Mouse (Mus musculus): ENCODE results near the gene Trappc1. TPM values are rescaled to one million over a fixed set of nuclear protein-coding genes. Genes with fewer than 3 reads are reported as not detected.
"Not testable (repeated sequence)": the region's sequence is repeated elsewhere in the genome, so short reads cannot be mapped to it uniquely, and the experiment has no call there.

Trappc1 gene
- 155 and 186 TPM in 2 replicates for polyA plus RNA-seq (2016; fragmentation: Nextera tagmentation; extraction: Ambion mirVana)

GRCm38 (mm10) chr11:69323667-69324111, at the start of gene Trappc1, which contains the start of gene Cntrob:
Trappc1 (plus strand) TSS chr11:69323980.
Cntrob (minus strand) TSS chr11:69323775.
- Histone ChIP-seq H3K36me3 (peaks cover 22% of the 10 kb centered on the region), H3K9me3 (no peaks in the 10 kb centered on the region), H3K27ac (peak within 1 kb of the TSS; percentile 94), H3K4me1 (peaks cover 49% of the 10 kb centered on the region), H3K4me3 (peak within 1 kb of the TSS; percentile 77), H3K27me3 (ENCODE audit: insufficient read depth, poor library complexity, severe bottlenecking) (peaks cover 25% of the 10 kb centered on the region)
- under 1% methylated on average over 30 of the region's 30 CpGs for WGBS
- DNase-seq (ENCODE audit: low spot score) = peak; percentile 100

- DNase-seq (ENCODE audit: low spot score) = no peak
- Histone ChIP-seq H3K4me3 (no peak overlapping the region), H3K36me3 (no peaks in the 10 kb centered on the region), H3K27me3 (ENCODE audit: insufficient read depth, poor library complexity, severe bottlenecking) (peaks cover 7% of the 10 kb centered on the region), H3K9me3 (no peaks in the 10 kb centered on the region), H3K27ac (0 out of 2 replicates have a peak overlapping the region, but pooled peaks have one; percentile 24), H3K4me1 (peaks cover 7% of the 10 kb centered on the region; the same call in 1 of the 2 replicates)
- 84% methylated on average over 6 of the region's 6 CpGs for WGBS
Measured at GRCm38 (mm10) chr11:69275650-69276049, 48.1 kb upstream of the Trappc1 start.

- Histone ChIP-seq H3K9me3 (no peaks in the 10 kb centered on the region), H3K36me3 (no peaks in the 10 kb centered on the region), H3K27ac (0 out of 2 replicates have a peak overlapping the region, but pooled peaks have one; percentile 24), H3K4me3 (no peak overlapping the region), H3K27me3 (ENCODE audit: insufficient read depth, poor library complexity, severe bottlenecking) (peaks cover 7% of the 10 kb centered on the region), H3K4me1 (peaks cover 7% of the 10 kb centered on the region; the same call in 1 of the 2 replicates)
- 40% methylated on average over 2 of the region's 2 CpGs for WGBS
- DNase-seq (ENCODE audit: low spot score) = no peak
Measured at GRCm38 (mm10) chr11:69276081-69276480, 47.7 kb upstream of the Trappc1 start.

- 56% methylated on average over 5 of the region's 5 CpGs for WGBS
- Histone ChIP-seq H3K4me1 (peaks cover 7% of the 10 kb centered on the region; the same call in 1 of the 2 replicates), H3K36me3 (no peaks in the 10 kb centered on the region), H3K9me3 (no peaks in the 10 kb centered on the region), H3K4me3 (no peak overlapping the region), H3K27me3 (ENCODE audit: insufficient read depth, poor library complexity, severe bottlenecking) (no peaks in the 10 kb centered on the region; the same call in 1 of the 2 replicates), H3K27ac (no peak overlapping the region)
- no peak for DNase-seq (ENCODE audit: low spot score)
Measured at GRCm38 (mm10) chr11:69277267-69277666, 46.5 kb upstream of the Trappc1 start.

GRCm38 (mm10) chr11:69291111-69291510, 32.7 kb upstream of the Trappc1 start:
- H3K36me3 ChIP-seq = no peaks in the 10 kb centered on the region
- H3K4me1 ChIP-seq = no peaks in the 10 kb centered on the region
- 79% methylated on average over 5 of the region's 5 CpGs for whole genome bisulfite sequencing
- no peak for DNase-seq (ENCODE audit: low spot score)
- no peak overlapping the region for H3K27ac ChIP-seq
- H3K4me3 ChIP-seq = no peak overlapping the region
- no peaks in the 10 kb centered on the region for H3K9me3 ChIP-seq
- H3K27me3 ChIP-seq (ENCODE audit: insufficient read depth, poor library complexity, severe bottlenecking) = no peaks in the 10 kb centered on the region

GRCm38 (mm10) chr11:69295286-69295685, 28.5 kb upstream of the Trappc1 start:
- no peaks in the 10 kb centered on the region for H3K4me1 ChIP-seq
- H3K27me3 ChIP-seq (ENCODE audit: insufficient read depth, poor library complexity, severe bottlenecking) = no peaks in the 10 kb centered on the region
- H3K4me3 ChIP-seq = no peak overlapping the region
- H3K27ac ChIP-seq = no peak overlapping the region
- 88% methylated on average over 3 of the region's 3 CpGs for WGBS
- no peak for DNase-seq (ENCODE audit: low spot score)
- peaks cover 20% of the 10 kb centered on the region for H3K36me3 ChIP-seq
- no peaks in the 10 kb centered on the region for H3K9me3 ChIP-seq

- Histone ChIP-seq H3K9me3 (no peaks in the 10 kb centered on the region), H3K27me3 (ENCODE audit: insufficient read depth, poor library complexity, severe bottlenecking) (no peaks in the 10 kb centered on the region), H3K4me3 (no peak overlapping the region), H3K4me1 (no peaks in the 10 kb centered on the region), H3K36me3 (peaks cover 40% of the 10 kb centered on the region), H3K27ac (no peak overlapping the region)
- DNase-seq (ENCODE audit: low spot score) = no peak
- 70% methylated on average over 2 of the region's 2 CpGs for WGBS
Measured at GRCm38 (mm10) chr11:69297799-69298198, 26.0 kb upstream of the Trappc1 start.

- peaks cover 45% of the 10 kb centered on the region for H3K36me3 ChIP-seq
- 75% methylated on average over 7 of the region's 7 CpGs for WGBS
Measured at GRCm38 (mm10) chr11:69298231-69298630, 25.5 kb upstream of the Trappc1 start.

GRCm38 (mm10) chr11:69302817-69303216, 21.0 kb upstream of the Trappc1 start:
- Histone ChIP-seq H3K9me3 (no peaks in the 10 kb centered on the region), H3K36me3 (peaks cover 86% of the 10 kb centered on the region), H3K27me3 (ENCODE audit: insufficient read depth, poor library complexity, severe bottlenecking) (no peaks in the 10 kb centered on the region), H3K4me3 (no peak overlapping the region), H3K4me1 (no peaks in the 10 kb centered on the region), H3K27ac (no peak overlapping the region)
- whole genome bisulfite sequencing = 84% methylated on average over 7 of the region's 7 CpGs
- DNase-seq (ENCODE audit: low spot score) = no peak

More at GRCm38 (mm10) chr11:69298231-69298630, 25.5 kb upstream of the Trappc1 start:
- Histone ChIP-seq H3K4me3 (no peak overlapping the region), H3K27me3 (ENCODE audit: insufficient read depth, poor library complexity, severe bottlenecking) (no peaks in the 10 kb centered on the region), H3K9me3 (no peaks in the 10 kb centered on the region), H3K27ac (no peak overlapping the region), H3K4me1 (no peaks in the 10 kb centered on the region)
- DNase-seq (ENCODE audit: low spot score) = no peak

- H3K4me1 ChIP-seq = no peaks in the 10 kb centered on the region
- H3K27ac ChIP-seq = no peak overlapping the region
- H3K4me3 ChIP-seq = no peak overlapping the region
- WGBS = 92% methylated on average over 9 of the region's 9 CpGs
- DNase-seq (ENCODE audit: low spot score) = no peak
- H3K36me3 ChIP-seq = peaks cover 94% of the 10 kb centered on the region
- H3K27me3 ChIP-seq (ENCODE audit: insufficient read depth, poor library complexity, severe bottlenecking) = no peaks in the 10 kb centered on the region
- no peaks in the 10 kb centered on the region for H3K9me3 ChIP-seq
Measured at GRCm38 (mm10) chr11:69305291-69305690, 18.5 kb upstream of the Trappc1 start.

- peaks cover 96% of the 10 kb centered on the region for H3K36me3 ChIP-seq
- no peak for DNase-seq (ENCODE audit: low spot score)
- H3K4me1 ChIP-seq = peaks cover 2% of the 10 kb centered on the region; the same call in 1 of the 2 replicates
- H3K27ac ChIP-seq = no peak overlapping the region
- no peak overlapping the region for H3K4me3 ChIP-seq
- H3K9me3 ChIP-seq = no peaks in the 10 kb centered on the region
- H3K27me3 ChIP-seq (ENCODE audit: insufficient read depth, poor library complexity, severe bottlenecking) = no peaks in the 10 kb centered on the region
- 95% methylated on average over 2 of the region's 2 CpGs for WGBS
Measured at GRCm38 (mm10) chr11:69306039-69306438, 17.7 kb upstream of the Trappc1 start.

GRCm38 (mm10) chr11:69311266-69311665, 12.5 kb upstream of the Trappc1 start:
- WGBS = 69% methylated on average over 7 of the region's 7 CpGs
- H3K4me1 ChIP-seq = peaks cover 5% of the 10 kb centered on the region; the same call in 1 of the 2 replicates
- no peaks in the 10 kb centered on the region for H3K27me3 ChIP-seq (ENCODE audit: insufficient read depth, poor library complexity, severe bottlenecking)
- H3K36me3 ChIP-seq = peaks cover 82% of the 10 kb centered on the region
- H3K27ac ChIP-seq = no peak overlapping the region
- H3K9me3 ChIP-seq = no peaks in the 10 kb centered on the region
- no peak overlapping the region for H3K4me3 ChIP-seq
- no peak for DNase-seq (ENCODE audit: low spot score)

- H3K9me3 ChIP-seq = no peaks in the 10 kb centered on the region
- no peak for DNase-seq (ENCODE audit: low spot score)
- 0 out of 2 replicates have a peak, but pooled peaks cover 2% of the 10 kb centered on the region for H3K4me1 ChIP-seq
- H3K27me3 ChIP-seq (ENCODE audit: insufficient read depth, poor library complexity, severe bottlenecking) = no peaks in the 10 kb centered on the region
- WGBS = 94% methylated on average over 6 of the region's 6 CpGs
- peaks cover 75% of the 10 kb centered on the region for H3K36me3 ChIP-seq
- no peak overlapping the region for H3K4me3 ChIP-seq
- no peak overlapping the region for H3K27ac ChIP-seq
Measured at GRCm38 (mm10) chr11:69316361-69316760, 7.4 kb upstream of the Trappc1 start.

GRCm38 (mm10) chr11:69318000-69318399, 5.8 kb upstream of the Trappc1 start:
- H3K4me3 ChIP-seq; H3K27me3 ChIP-seq (ENCODE audit: insufficient read depth, poor library complexity, severe bottlenecking); H3K27ac ChIP-seq; H3K9me3 ChIP-seq; DNase-seq (ENCODE audit: low spot score): not testable (repeated sequence)
- Histone ChIP-seq H3K4me1 (peaks cover 14% of the 10 kb centered on the region), H3K36me3 (peaks cover 69% of the 10 kb centered on the region)
- 85% methylated on average over 3 of the region's 3 CpGs for WGBS
